Mouse (Mus musculus) lung, postnatal 36 days (tissue): Measurements from ENCODE around the gene Tmem233.

Experiments
- DNase-seq: peaks from one replicate; pipeline ENCODE4 v3.0.0; 2022; ENCODE audit warnings: mixed read lengths

The Tmem233 gene

DNA sequence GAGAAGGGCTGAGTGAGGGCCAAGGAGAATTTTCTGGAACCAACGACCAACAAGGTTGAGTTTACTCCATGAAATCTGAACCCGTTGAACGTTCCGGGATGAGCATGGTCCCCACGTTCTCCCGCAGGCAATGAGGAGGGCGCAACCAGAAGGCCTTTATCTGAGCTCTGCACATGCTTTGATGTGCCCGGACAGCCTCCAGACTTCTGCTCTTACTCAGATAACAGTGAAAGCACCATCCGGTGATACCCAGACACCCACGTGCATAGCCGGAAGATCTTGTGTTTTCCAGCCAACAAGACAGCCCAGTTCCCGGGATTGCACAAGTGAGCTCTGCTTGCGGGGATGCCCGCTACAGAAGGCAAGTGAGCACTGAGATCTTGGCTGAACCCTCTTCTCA lies 56.5 kb downstream of the Tmem233 start:
- no peak for DNase-seq

DNA sequence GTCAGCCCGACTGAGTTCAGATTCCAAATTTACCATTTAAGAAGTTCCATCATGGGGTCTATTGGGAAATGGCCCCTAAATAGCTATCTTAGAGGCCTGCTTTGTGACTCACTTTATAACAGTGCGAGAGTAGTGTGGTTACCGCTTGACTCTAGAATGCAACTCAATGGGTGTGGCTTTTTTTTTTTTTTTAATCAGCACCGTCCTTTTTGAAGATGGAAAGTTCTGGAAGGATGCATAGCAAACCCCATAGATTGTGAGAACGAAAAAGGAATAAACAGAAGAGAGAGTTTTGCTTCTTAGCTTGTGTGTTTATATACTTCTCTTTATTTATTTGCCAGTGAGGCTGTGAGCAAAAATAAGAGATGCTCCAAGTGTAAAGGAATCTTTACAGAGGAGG lies 56.9 kb downstream of the Tmem233 start:
- DNase-seq = no peak

DNA sequence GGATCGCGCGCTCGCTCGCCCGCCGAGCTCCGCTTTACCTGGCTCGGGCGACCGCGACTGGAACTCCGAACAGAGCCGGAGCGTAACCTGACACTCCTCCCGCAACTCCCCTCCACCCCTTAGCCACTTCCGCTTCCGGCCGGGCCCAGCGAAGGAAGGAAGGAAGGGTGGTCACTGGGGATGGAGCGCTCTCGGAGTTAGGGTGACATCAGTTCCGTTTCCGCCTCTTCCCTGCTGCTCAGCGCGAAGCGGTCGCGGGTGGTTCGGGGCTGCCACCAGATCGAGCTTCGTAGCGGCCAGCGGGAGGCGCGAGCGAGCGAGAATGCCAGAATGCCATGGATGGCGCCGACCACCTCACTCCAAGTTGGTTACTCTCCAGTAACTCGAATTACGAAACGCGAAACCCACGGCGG lies 58.7 kb downstream of the Tmem233 start, which contains the start of gene Prkab1:
Gene Prkab1, minus strand, starts transcription at position 182 of the 413 bp plus-strand sequence.
- DNase-seq = peak; percentile 95

DNA sequence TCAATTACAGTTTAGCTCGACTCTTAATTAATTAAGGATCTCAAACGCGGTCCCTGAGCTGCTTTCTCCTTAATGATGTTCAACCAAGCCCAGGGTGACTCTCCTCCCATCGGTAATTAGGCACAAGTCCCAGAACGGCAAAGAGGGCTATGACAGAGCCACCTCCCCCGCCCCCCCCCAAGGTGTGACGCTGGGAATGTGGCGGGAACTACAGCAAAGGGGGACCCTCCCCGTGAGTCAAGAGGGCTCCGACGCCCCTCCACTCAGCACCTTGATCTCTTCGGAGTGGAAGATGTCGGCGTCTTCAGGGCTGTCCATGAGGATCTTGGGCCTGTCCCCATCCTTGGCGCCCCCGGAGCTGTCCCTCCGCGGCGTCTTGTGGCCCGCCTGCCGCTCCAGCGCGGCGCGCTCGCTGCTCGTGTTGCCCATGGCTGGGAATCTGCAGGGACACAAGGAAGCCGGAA lies 59.2 kb downstream of the Tmem233 start:
- DNase-seq = peak; percentile 27

DNA sequence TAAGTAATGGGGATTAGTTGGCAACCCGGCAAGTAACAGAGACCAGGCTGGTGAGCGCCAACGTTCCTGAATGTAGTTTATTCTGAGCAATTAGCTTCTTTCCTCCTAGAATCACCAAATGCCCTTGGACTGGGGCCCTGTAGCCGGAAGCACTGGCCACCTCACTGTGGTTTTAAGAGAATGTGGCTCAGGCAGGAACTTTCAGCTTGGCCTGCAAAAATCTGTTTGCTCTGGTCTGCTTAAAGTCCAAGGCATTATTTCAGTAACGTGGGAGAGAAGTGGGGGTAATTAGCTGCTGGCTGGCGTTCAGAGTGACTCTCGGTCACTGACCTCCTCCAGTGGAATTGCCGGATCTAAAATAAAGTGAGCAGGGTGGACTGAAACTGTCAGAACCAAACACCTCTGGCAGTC lies 59.8 kb downstream of the Tmem233 start:
- peak; percentile 37 for DNase-seq

DNA sequence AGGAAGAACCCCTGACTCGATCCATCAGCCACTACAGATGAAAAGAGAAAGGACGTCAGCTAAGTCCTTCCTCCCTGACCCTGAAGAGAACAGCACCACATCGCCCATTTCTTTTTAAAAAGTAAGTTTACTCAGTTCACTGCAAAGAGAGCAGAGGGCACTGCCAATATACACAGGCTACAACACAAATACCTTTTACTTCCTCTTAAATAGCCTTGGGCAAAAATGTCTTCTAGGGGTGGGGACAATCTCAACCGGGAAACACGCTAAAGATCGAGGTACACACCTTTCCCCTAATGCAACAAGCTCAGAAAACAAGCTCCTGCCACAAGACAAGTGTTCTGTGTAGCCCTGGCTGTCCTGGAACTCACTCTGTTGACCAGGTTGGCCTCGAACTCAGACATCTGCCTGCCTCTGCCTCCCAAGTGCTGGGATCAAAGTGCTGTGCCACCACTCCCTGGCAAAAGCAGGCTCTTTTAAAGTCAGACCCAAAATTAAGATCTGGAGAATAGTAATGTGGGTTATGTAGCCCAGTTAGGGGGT lies 60.3 kb downstream of the Tmem233 start:
- DNase-seq = peak; percentile 44

DNA sequence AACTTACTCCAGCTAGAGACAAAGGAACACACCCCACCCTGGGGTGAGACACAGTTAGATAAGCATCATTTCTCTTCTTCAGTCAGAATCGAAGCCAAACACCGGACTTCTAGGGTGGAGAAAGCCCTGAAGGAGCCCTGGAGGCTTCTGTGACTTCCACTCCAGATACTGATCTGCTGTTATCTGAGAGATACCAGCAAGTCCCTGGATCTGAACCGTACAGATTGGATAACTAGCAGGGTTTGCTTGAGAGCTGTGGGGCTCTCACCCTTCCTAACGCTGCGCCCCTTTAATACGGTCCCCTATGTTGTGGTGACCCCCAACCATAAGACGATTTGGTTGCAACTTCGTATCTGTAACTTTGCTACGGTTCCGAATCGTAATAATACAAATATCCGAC lies 60.9 kb downstream of the Tmem233 start:
- peak; percentile 29 for DNase-seq

DNA sequence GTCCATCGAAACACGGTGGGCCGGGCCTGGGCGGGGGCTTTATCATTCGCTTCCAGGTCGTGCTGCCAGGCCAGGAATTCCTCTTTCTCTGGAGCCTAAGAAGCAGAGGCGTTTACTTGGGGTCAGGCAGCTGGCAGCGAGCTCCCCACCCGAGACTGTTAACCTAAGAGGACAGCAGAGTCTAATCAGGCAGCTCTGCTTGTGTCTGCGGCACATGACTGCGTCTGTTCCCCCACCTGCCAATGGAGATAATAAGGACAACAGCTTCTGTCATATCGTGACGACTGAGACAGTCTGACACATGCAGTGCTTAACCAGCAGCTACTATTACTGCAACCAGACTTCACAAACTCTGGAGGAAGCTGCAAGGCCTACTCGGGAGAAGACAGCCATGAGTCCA lies 61.5 kb downstream of the Tmem233 start:
- DNase-seq = no peak

DNA sequence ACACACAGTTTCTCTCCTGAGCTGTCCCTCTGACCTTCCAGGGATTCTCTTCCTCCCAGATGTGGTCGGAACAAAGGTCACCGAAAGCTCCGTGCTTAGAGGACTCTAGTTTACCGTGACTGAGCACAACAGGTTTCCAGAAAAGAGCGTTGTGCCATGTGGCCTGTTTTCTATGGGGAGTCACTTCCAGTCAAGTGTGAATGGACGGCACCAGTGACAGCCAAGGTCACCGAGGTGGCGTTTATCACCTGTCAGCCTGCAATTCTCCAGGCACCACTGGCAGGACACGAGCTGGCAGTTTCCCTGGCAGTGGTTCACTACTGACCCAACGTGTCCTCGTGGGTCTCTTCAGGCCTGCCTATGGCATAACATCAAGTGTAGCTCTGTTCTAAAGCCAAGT lies 63.7 kb downstream of the Tmem233 start:
- DNase-seq = no peak

DNA sequence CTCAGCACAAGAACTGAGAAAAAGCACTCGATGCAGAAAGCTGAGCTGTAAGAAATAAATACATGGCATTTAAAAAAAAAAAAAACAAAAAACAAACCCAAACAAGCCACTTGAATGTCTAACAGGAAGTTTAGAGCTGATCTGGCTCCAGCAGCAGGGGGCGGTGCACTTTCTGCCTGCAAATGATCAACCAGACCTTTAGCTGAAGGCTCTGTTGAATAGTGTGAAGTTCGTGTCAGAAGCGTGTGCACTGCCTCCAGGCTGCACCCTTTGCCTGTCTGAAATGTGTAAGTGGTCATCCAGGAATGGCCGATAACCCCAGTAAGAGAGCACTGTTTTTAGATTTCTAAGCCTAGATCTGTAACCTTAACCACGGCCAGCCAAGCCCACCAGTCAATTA lies 64.3 kb downstream of the Tmem233 start:
- DNase-seq = peak; percentile 66

DNA sequence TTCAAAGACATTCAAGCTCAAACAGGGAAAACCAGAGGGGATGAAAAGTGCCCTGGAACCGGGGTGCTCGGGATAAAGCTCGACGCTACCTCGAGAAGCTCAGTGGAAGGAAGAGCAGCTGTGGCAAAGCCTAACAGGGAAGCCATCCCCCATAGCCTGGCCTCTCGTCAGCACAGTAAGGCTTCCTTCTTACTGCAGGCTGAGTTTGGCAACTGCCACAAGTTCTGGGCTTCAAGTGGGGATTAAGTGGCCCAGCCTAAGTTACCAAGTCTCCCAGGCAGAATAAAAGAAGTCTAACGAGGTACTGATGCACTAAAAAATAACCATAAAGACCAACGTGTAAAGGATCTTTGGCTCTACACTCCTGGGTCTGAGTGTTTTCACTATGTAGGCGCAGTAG lies 64.8 kb downstream of the Tmem233 start:
- peak; percentile 50 for DNase-seq

DNA sequence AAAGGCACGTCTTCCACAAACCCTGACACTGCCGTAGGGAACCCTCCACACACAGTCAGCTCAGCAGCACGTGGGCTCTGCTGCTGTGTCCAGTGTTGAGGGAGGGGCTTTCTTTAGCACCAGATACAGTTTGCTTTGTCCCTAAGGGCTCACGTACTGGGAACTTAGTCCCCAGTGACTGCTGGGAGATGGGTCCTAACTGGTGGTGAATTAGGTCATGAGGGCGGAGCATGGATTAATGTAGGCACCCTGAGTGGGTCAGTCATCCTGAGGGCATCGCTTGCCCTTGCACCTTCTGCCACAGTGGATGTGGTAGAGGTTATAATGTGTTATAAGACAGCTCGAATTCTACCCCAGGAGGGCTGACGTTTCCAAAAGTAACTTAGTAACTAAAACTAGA lies 65.7 kb downstream of the Tmem233 start:
- DNase-seq = no peak

DNA sequence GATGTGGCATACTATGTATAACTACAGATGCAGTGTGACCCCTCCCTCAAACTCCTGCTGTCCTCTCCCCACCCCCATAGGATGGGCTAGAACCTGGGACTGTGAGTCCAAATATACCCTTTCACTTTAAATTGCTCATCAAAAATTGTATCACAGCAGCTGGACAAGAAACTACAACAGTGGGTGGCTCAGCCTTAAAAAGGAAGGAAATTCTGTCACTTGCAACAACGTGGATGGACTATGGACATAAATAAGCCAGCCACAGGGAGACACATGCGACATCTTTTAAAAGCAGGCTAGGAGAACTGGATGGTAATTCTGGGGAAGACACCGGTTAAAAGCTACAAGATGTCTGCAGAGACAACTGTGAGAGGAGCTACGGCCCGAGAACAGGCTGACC lies 66.5 kb downstream of the Tmem233 start:
- no peak for DNase-seq

DNA sequence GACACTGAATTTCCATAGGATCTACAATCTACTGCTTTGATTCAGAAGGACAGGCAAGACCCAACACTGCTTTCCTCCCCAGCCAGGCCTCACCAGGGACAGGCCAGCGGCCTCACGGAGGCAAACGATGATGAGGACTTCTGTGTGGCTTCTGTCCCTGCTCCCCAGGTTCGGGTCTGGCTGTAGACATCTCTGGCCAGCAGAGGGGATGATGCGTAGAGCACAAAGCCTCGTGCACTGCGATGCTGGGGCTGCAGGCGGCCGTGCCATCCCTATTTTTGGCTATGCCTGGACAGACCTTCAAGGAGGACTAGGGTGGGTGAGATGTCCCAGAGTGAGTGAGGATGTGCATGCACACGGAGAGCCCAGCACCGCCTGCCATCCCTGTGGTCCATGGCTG lies 68.8 kb downstream of the Tmem233 start:
- no peak for DNase-seq

DNA sequence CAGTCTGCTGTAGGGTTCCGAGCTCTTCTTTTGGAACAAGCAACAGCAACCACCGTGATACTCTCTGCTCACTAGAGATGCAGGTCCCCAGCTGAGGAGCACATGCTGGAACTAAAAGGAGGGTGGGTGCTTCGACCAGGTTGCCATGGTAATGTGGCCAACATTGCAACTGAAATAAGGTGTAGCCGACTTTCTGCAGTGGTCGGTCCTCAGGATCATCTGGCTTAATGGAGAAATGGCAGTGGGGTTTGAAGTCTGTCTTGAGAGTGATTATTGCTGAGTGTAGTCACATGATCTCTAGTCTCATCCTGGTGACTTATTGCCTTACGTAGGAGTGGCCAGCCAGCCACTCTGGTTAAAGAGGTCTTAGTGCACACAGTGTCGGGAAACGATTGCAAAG lies 69.2 kb downstream of the Tmem233 start:
- DNase-seq = no peak

DNA sequence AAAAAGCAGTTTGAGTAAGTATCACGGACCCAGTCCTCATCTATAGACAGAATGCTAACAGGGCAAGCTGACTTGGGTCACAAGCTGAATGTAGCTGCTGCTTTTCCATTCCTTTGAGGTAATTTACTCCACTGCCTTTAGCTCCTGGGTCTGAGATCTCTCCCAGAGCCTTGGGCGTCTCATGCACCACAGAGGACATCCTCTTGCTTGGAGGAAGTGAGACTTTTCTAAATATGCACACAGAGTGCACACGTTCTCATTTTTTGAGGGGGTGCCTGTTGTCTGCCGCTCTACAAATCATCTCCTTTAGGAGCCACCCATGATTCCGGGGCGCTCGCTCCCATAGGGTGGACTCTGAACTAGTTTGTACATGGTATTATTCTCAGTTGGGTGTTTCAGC lies 70.5 kb downstream of the Tmem233 start:
- no peak for DNase-seq

DNA sequence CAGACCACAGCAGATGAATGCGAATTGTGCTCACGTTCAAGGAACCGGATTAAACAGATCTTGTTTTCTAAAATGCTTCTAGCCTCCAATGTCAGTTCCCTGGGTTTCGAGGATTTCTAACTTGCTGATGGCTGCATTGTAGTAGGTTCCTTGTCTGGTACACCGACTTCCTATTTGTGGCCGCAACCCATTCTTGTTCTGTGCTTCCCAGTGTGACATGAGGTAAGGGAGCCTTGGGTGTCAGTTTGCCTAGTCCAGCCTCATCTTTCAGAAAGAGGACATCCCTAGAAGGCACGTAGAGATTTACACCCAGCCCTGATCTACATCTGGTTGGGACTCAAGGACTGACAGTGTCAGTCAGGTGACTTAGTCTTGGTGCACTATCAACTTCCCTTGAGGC lies 71.3 kb downstream of the Tmem233 start:
- DNase-seq = no peak

DNA sequence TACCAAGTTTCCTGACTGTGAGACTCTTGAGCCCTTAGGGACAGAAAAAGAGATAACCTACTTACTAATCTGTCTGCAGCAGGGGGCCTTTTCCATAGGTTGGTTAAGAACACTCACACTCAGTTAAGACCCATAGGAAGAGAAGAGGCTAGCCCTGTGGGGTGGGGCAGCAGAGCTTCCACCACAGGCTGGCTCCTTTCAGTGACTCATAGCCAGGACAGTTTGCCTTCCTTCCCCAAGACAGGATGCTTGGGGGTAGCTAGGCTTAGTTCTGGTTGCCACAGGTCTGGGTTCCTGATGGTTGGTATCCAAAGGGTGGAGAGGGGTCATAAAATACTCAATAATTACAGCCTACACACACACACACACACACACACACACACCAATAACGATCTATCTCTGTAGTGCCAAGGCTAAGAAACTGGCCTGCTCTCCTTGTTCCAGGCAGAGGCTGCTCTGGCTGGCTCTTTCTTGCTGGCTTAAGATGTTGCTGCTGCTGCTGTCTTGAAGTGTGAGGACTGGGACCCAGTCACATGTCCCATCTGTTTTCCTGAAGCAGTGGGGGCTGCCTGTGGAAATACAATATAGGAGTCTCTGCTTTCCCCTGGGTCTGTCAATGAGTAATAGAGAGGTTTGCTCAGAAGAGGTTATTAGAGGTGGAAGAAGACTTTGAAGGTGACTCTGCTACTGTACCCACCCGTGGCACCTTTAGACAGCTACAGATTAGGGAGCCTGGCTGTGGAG lies 73.0 kb downstream of the Tmem233 start:
- DNase-seq = no peak

DNA sequence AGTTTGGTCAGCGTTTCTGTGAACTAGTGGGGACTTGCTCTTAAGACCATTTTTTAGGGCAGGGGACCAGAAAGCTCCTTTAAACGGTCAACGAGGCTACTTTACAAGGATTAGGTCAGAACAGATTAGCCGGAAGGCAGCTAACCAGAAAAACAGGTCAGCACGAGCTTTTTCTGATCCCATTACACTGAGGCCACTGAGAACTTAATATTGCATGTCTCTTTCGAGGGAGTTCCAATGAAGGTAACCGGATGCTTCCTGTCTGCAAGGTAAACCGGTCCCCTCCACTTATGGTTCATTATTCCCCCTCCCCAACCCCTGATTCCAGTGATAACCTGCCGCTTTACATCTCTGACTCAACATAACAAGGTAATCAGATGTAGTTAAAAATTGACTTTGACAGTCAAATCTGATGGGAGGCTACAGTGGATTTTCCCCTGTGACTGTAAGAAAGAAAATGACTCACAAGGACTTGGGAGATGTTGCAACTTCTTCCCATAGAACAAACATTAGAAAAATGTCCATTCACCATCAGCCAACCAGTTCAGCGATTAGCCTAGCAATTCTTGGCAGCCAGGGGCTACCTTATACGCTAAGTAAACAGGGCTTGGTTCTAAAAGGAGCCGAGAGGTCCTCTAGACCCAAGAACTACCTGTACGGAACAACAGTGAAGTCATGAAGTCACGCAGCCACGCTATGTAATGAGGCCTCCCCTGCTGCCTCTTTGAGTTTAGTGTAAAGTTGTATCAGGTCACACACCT lies 73.8 kb downstream of the Tmem233 start:
- peak; percentile 86 for DNase-seq

DNA sequence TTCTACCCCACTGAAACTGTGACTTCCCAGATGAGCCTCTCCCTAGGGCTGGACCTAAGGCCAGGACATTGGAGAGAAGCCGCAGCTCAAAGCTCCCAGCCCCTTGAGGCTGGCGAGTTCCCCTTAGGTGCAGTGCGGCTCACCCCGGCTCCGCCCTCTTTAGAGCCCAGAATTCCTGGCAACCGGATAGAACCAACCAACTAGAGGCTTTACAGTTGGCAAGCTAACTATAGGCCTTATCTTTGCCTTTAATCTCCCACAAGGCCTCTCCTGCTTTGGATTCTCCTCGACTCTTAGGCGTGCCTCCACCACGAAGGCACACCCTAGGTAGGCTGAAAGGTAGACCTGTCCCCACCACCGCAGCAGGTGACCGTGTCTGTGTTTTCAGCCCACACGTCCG lies 75.3 kb downstream of the Tmem233 start:
- peak; percentile 54 for DNase-seq

DNA sequence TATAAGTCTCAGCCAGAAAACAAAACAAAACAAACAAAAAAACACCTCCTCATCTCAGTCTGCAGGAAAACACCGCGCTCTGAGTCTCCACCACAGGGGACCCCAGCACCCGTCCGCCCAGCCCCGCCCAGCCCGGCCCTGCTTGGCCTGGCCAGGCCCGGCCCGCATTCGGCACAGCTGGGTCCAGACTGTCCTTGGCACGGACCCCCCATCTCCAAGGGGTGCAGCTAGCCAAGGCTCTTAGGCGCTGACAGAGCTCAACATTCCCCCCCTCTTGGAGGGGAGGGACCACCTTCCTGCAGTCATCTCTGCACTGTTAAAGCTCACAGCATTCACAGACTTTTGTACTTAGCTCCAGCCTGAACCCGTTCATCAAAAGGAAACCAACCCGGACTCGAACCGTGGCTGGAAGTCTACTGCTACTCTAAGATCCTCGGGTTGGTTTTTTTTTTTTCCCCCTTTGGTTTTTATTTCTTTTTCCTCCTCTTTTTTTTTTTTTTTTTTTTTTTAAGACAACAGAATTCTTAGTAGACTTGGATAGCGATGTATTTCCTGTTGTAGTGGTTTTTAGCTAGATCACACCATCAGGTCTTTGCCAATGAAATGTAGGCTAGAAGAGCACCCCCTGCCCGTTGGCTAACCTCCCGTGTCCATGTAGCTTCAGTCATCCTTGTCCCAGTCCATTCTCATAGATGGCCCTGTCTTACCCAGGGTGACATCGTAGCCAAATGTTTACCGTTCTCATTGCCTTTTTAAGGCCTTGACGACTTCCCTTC lies 76.5 kb downstream of the Tmem233 start:
- DNase-seq = peak; percentile 68

DNA sequence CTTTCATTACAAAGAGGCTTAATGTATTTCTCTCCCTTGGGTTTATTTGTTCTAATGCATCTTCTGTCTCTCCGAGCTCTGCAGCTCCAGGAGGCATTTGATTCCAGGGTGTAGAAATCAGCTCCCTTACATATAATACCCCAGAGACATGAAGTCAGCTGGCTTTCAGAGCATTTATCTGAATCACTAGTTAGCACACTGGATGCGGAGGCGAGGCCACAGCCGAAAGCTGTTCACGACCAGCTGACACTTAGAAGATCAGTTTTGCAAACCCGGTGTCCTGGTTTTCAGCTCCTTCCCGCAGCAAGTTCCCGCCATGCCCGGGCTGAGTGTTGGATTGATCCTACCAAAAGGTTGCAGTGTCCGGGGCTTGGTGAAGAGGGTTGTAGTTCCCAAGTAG lies 78.8 kb downstream of the Tmem233 start:
- no peak for DNase-seq

DNA sequence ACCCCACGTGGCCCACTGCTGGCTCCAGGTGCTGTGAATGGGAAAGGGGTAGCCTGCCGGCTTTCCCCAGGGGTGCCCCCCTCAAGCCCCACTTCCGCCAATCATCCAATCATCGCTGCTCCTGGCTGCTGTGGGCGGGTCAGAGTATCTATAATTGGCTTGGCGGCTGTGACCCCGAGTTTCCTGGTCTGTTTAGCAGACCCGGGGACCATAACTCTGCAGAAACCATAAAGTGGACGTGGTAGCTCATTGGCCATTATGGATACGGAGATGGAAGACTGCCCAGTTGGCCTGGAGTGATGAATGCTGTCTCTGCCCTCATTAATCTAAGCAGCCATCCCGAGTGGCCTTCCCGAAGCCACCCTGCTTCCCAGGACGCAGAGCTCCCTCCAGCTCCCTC lies 79.2 kb downstream of the Tmem233 start:
- no peak for DNase-seq
